Mouse (Mus musculus): ENCODE measurements around the gene Pdia4.
A peak's percentile ranks its signal among the peaks of the same experiment; 100 is the strongest.

- TF ChIP-seq CTCF (conservative IDR thresholded peaks at IDR 0.05; ENCODE audit: insufficient read depth, insufficient read length, low read depth, low read length), result peak; percentile 89
- TF ChIP-seq POLR2A (IDR thresholded peaks at IDR 0.05; ENCODE audit: low read depth, low read length), result no peak
Observed at GRCm38 (mm10) chr6:47830104-47831078, 17.2 kb upstream of the Pdia4 start, which contains the start of gene Zfp786.
